Mouse (Mus musculus) spleen, postnatal 4 days (tissue): ENCODE measurements at regions not wholly inside any gene's neighbourhood (a gene's known extent, or its start where the extent isn't known, plus 50 kb on each side); places are given as distances from the start of the nearest gene placed in this dataset.
A peak's percentile ranks its signal among the peaks of the same experiment; 100 is the strongest.

Source experiments
- DNase-seq, 2 experiments: peaks; one replicate each; pipeline ENCODE4 v3.0.0; 2022; ENCODE audit warnings: low spot score in 2 of 2

GRCm38 (mm10) chr3:58146762-58147161, 267.8 kb upstream of the Tsc22d2 start:
- DNase-seq, result no peak

- no peak for DNase-seq
Observed at GRCm38 (mm10) chr3:58153141-58153540, 261.4 kb upstream of the Tsc22d2 start.

- no peak for DNase-seq
Observed at GRCm38 (mm10) chr3:58153874-58154756, 260.4 kb upstream of the Tsc22d2 start.

GRCm38 (mm10) chr3:58159384-58159783, 255.1 kb upstream of the Tsc22d2 start:
- DNase-seq, result no peak

- no peak for DNase-seq
Observed at GRCm38 (mm10) chr3:58162238-58162637, 252.3 kb upstream of the Tsc22d2 start.

GRCm38 (mm10) chr3:58163806-58164205, 250.7 kb upstream of the Tsc22d2 start:
- peak; percentile 41 to 62 for DNase-seq

GRCm38 (mm10) chr3:58166628-58167027, 247.9 kb upstream of the Tsc22d2 start:
- no peak for DNase-seq

GRCm38 (mm10) chr3:58167121-58167520, 247.4 kb upstream of the Tsc22d2 start:
- no peak for DNase-seq

GRCm38 (mm10) chr3:58167761-58168290, 246.7 kb upstream of the Tsc22d2 start:
- DNase-seq, result no peak

- no peak for DNase-seq
Observed at GRCm38 (mm10) chr3:58168522-58169185, 245.9 kb upstream of the Tsc22d2 start.

- no peak for DNase-seq
Observed at GRCm38 (mm10) chr3:58169786-58170185, 244.7 kb upstream of the Tsc22d2 start.

- no peak for DNase-seq
Observed at GRCm38 (mm10) chr3:58172096-58172495, 242.4 kb upstream of the Tsc22d2 start.

- no peak for DNase-seq
Observed at GRCm38 (mm10) chr3:58173821-58174220, 240.7 kb upstream of the Tsc22d2 start.

- DNase-seq, result no peak
Observed at GRCm38 (mm10) chr3:58181715-58182114, 232.8 kb upstream of the Tsc22d2 start.

- no peak for DNase-seq
Observed at GRCm38 (mm10) chr3:58182299-58182698, 232.2 kb upstream of the Tsc22d2 start.

GRCm38 (mm10) chr3:58183279-58183678, 231.2 kb upstream of the Tsc22d2 start:
- DNase-seq, result no peak

- no peak for DNase-seq
Observed at GRCm38 (mm10) chr3:58200462-58200861, 214.1 kb upstream of the Tsc22d2 start.

GRCm38 (mm10) chr3:58202816-58203215, 211.7 kb upstream of the Tsc22d2 start:
- no peak for DNase-seq

- DNase-seq, result no peak
Observed at GRCm38 (mm10) chr3:58203806-58204205, 210.7 kb upstream of the Tsc22d2 start.

GRCm38 (mm10) chr3:58205526-58205925, 209.0 kb upstream of the Tsc22d2 start:
- DNase-seq, result no peak

- no peak for DNase-seq
Observed at GRCm38 (mm10) chr3:58206776-58207398, 207.6 kb upstream of the Tsc22d2 start.

GRCm38 (mm10) chr3:58211016-58211415, 203.5 kb upstream of the Tsc22d2 start:
- DNase-seq, result no peak
